Comparison of ENCODE assay signal across 8 mouse cellular contexts in genomic region chr3:95881979-95882815, GRCm38 (mm10). TPM values are rescaled to one million over a fixed set of nuclear protein-coding genes. Genes with fewer than 3 reads are reported as not detected.
DNase-seq lines count a peak whose midpoint lies in the region; ATAC-seq and TF ChIP-seq lines count a peak whose summit lies in the region.

Ciart (minus strand) TSS chr3:95882251.

- WGBS in kidney, embryonic 14.5 days = under 1% methylated on average over 64 of the region's 66 CpGs
- WGBS in limb, embryonic 14.5 days = under 1% methylated on average over 66 of the region's 66 CpGs
- under 1% methylated on average over 64 of the region's 66 CpGs for WGBS in midbrain, embryonic 16.5 days
- under 1% methylated on average over 66 of the region's 66 CpGs for WGBS in spleen, adult 2 months

- peak; percentile 73 for TF ChIP-seq POLR2A in embryonic fibroblast, embryonic 13.5 days (IDR thresholded peaks at IDR 0.05; ENCODE audit: low read depth, low read length)
- TF ChIP-seq POLR2A in limb, embryonic 14.5 days (IDR thresholded peaks at IDR 0.05; ENCODE audit: borderline replicate concordance, extremely low read depth, insufficient read depth, insufficient read length) = 0 out of 2 replicates have a peak, but pooled peaks have one; percentile 18
- TF ChIP-seq POLR2A in spleen, adult 2 months (IDR thresholded peaks at IDR 0.05; ENCODE audit: low read depth, low read length) = no peak

- no peaks in the 10 kb centered on the region for H3K4me1 ChIP-seq in embryonic fibroblast, embryonic 13.5 days (ENCODE audit: control insufficient read depth, insufficient read depth, low read length)
- H3K4me1 ChIP-seq in kidney, embryonic 14.5 days (ENCODE audit: control insufficient read depth, insufficient read depth, low read length) = peaks cover 4% of the 10 kb centered on the region; the same call in 1 of the 2 replicates
- H3K4me1 ChIP-seq in limb, embryonic 14.5 days (ENCODE audit: control insufficient read depth, insufficient read depth, low read length) = 0 out of 2 replicates have a peak, but pooled peaks cover 6% of the 10 kb centered on the region
- peaks cover 12% of the 10 kb centered on the region for H3K4me1 ChIP-seq in midbrain, embryonic 16.5 days (ENCODE audit: control insufficient read depth, insufficient read depth, low read length)
- peaks cover 8% of the 10 kb centered on the region for H3K4me1 ChIP-seq in spleen, adult 2 months (ENCODE audit: control insufficient read depth, insufficient read depth, insufficient read length)

- no peak within 1 kb of the TSS for H3K27ac ChIP-seq in embryonic fibroblast, embryonic 13.5 days (ENCODE audit: insufficient read depth, low read length)
- no peak within 1 kb of the TSS for H3K27ac ChIP-seq in kidney, embryonic 14.5 days (ENCODE audit: low read depth, low read length)
- no peak within 1 kb of the TSS for H3K27ac ChIP-seq in limb, embryonic 14.5 days (replicated peaks; ENCODE audit: low read depth, low read length)
- H3K27ac ChIP-seq in midbrain, embryonic 16.5 days (ENCODE audit: low read length) = 0 out of 2 replicates have a peak within 1 kb of the TSS, but pooled peaks have one; percentile 38
- peak within 1 kb of the TSS; percentile 44 for H3K27ac ChIP-seq in spleen, adult 2 months (ENCODE audit: insufficient read depth, low read length)

- H3K9ac ChIP-seq in kidney, embryonic 14.5 days (ENCODE audit: low read depth, low read length) = peak within 1 kb of the TSS; percentile 58
- H3K9ac ChIP-seq in limb, embryonic 14.5 days (ENCODE audit: low read depth, low read length, severe bottlenecking) = peak within 1 kb of the TSS; percentile 42
- peak within 1 kb of the TSS; percentile 68 for H3K9ac ChIP-seq in midbrain, embryonic 16.5 days (ENCODE audit: low read depth, low read length)

- no peaks in the 10 kb centered on the region; the same call in 1 of the 2 replicates for H3K36me3 ChIP-seq in kidney, embryonic 14.5 days (ENCODE audit: control insufficient read depth, insufficient read depth, low read length)
- H3K36me3 ChIP-seq in limb, embryonic 14.5 days (ENCODE audit: control insufficient read depth, insufficient read depth, low read length) = no peaks in the 10 kb centered on the region
- no peaks in the 10 kb centered on the region for H3K36me3 ChIP-seq in midbrain, embryonic 16.5 days (ENCODE audit: control insufficient read depth, insufficient read depth, low read length)
- peaks cover 2% of the 10 kb centered on the region; the same call in 1 of the 2 replicates for H3K36me3 ChIP-seq in spleen, adult 2 months (ENCODE audit: control insufficient read depth, insufficient read depth, low read length)

- ATAC-seq in kidney, embryonic 14.5 days (ENCODE audit: low FRiP score, low TSS enrichment) = peak; percentile 99
- ATAC-seq in limb, embryonic 14.5 days (ENCODE audit: low FRiP score, low read depth) = peak; percentile 100
- ATAC-seq in midbrain, embryonic 16.5 days = peak; percentile 99

- H3K27me3 ChIP-seq in kidney, embryonic 14.5 days (ENCODE audit: control insufficient read depth, insufficient read depth, low read length) = peaks cover 3% of the 10 kb centered on the region; the same call in 1 of the 2 replicates
- no peaks in the 10 kb centered on the region for H3K27me3 ChIP-seq in limb, embryonic 14.5 days (ENCODE audit: control insufficient read depth, insufficient read depth, low read length)
- peaks cover 2% of the 10 kb centered on the region for H3K27me3 ChIP-seq in midbrain, embryonic 16.5 days (ENCODE audit: control insufficient read depth, insufficient read depth, low read depth, low read length)
- no peaks in the 10 kb centered on the region for H3K27me3 ChIP-seq in spleen, adult 2 months (ENCODE audit: control insufficient read depth, insufficient read depth, low read length)

- H3K9me3 ChIP-seq in kidney, embryonic 14.5 days (ENCODE audit: control insufficient read depth, low read length) = no peaks in the 10 kb centered on the region
- no peaks in the 10 kb centered on the region for H3K9me3 ChIP-seq in limb, embryonic 14.5 days (ENCODE audit: control insufficient read depth, low read length)
- no peaks in the 10 kb centered on the region for H3K9me3 ChIP-seq in midbrain, embryonic 16.5 days (replicated peaks; ENCODE audit: control insufficient read depth, low read length, poor library complexity, severe bottlenecking)

- peak; percentile 92 to 93 for DNase-seq in B cell, adult 2 months
- peak; percentile 100 for DNase-seq in brain, adult 2 months (ENCODE audit: low read depth, low spot score)
- DNase-seq in heart, adult 9 months (ENCODE audit: low spot score in 2 of 2) = peak; percentile 98 to 99
- peak; percentile 95 for DNase-seq in limb, embryonic 14.5 days (ENCODE audit: low spot score)
- peak; percentile 87 to 94 for DNase-seq in spleen, adult 2 months (ENCODE audit: low read depth in 1 of 2, low spot score in 2 of 2)

- H3K4me2 ChIP-seq in kidney, embryonic 14.5 days (replicated peaks; ENCODE audit: low read depth, low read length) = peak within 1 kb of the TSS; percentile 98
- peak within 1 kb of the TSS; percentile 89 for H3K4me2 ChIP-seq in limb, embryonic 14.5 days (replicated peaks; ENCODE audit: low read depth, low read length, severe bottlenecking)
- peak within 1 kb of the TSS; percentile 100 for H3K4me2 ChIP-seq in midbrain, embryonic 16.5 days (ENCODE audit: low read length)

- no peak for TF ChIP-seq CTCF in embryonic fibroblast, embryonic 13.5 days (IDR thresholded peaks at IDR 0.05; ENCODE audit: borderline replicate concordance, insufficient read depth, low read length)
- TF ChIP-seq CTCF in spleen, adult 2 months (IDR thresholded peaks at IDR 0.05; ENCODE audit: extremely low read depth, insufficient read depth, insufficient read length, insufficient replicate concordance) = no peak

- peak within 1 kb of the TSS; percentile 69 for H3K4me3 ChIP-seq in embryonic fibroblast, embryonic 13.5 days (ENCODE audit: insufficient read depth, low read length)
- peak within 1 kb of the TSS; percentile 50 for H3K4me3 ChIP-seq in kidney, embryonic 14.5 days (ENCODE audit: low read length)
- peak within 1 kb of the TSS; percentile 48 for H3K4me3 ChIP-seq in limb, embryonic 14.5 days (replicated peaks; ENCODE audit: low read length)
- peak within 1 kb of the TSS; percentile 66 for H3K4me3 ChIP-seq in midbrain, embryonic 16.5 days (ENCODE audit: low read depth, low read length)
- H3K4me3 ChIP-seq in spleen, adult 2 months (ENCODE audit: extremely low read depth, insufficient read depth, insufficient read length) = peak within 1 kb of the TSS; percentile 58

RNA-seq across cellular contexts. Expression of gene Ciart, which starts in this region (rescaled TPM):
- polyA plus RNA-seq in embryonic fibroblast, embryonic 13.5 days (2011; ENCODE audit: insufficient read length, low read depth, missing spikeins) = 4.3 and 7.8 TPM in 2 replicates
- 4.0 and 5.3 TPM in 2 replicates for polyA plus RNA-seq in kidney, embryonic 14.5 days (2014; fragmentation: Nextera tagmentation; extraction: Ambion mirVana)
- 8.4 and 10.9 TPM in 2 replicates for polyA plus RNA-seq in limb, embryonic 14.5 days (2012; rRNA removed)
- 4.4 and 5.4 TPM in 2 replicates for polyA plus RNA-seq in limb, embryonic 14.5 days (2014; fragmentation: Nextera tagmentation; extraction: Ambion mirVana)
- polyA plus RNA-seq in midbrain, embryonic 16.5 days (2015; fragmentation: Nextera tagmentation; extraction: Ambion mirVana) = 4.8 and 5.2 TPM in 2 replicates
- polyA plus RNA-seq in spleen, adult 2 months (2012; rRNA removed) = 3.3 and 3.8 TPM in 2 replicates

Comparison
In these comparisons a context has a peak if more than half of its experiments do, and no peak if none do; other contexts are left out.
1. H3K27ac ChIP-seq: peak in midbrain, embryonic 16.5 days (single experiment) and spleen, adult 2 months (single experiment); none in embryonic fibroblast, embryonic 13.5 days (single experiment), kidney, embryonic 14.5 days (single experiment) and limb, embryonic 14.5 days (single experiment).
2. Peak in every context shown above with its lines, with median percentiles within 50 percentile points of each other: DNase-seq, H3K4me3 ChIP-seq, ATAC-seq, H3K4me2 ChIP-seq and H3K9ac ChIP-seq.